Mouse (Mus musculus) v-Abl transformed pro-B cells (cell line): ENCODE data around the gene Gm4881.

Source experiments
- in situ Hi-C, 2 experiments: fragments of 400-800 bp; cut with MboI; formaldehyde crosslinking; loops; one replicate each; pipeline ENCODE4 v1.15.1; 2025; ENCODE audit not compliant: unreplicated experiment in 2 of 2

The Gm4881 gene

GRCm38 (mm10) chr7:24882416-24883199, 61.7 kb downstream of the Gm4881 start:
- in situ Hi-C loops: loop anchor here in 1 of 2 experiments (5.0 to 25.0 kb wide), 2 partner anchors 65 to 830 kb away; partner anchors contain the start of gene Ccdc97

- in situ Hi-C loops: loop anchor here in 1 of 2 experiments (5.0 to 25.0 kb wide), 2 partner anchors 62 to 833 kb away; partner anchors contain the start of gene Ccdc97
These were observed 64.7 kb downstream of the Gm4881 start for GRCm38 (mm10) chr7:24879620-24880019.

GRCm38 (mm10) chr7:24877588-24877987, 66.7 kb downstream of the Gm4881 start:
- in situ Hi-C loops: loop anchor here in 1 of 2 experiments (25.0 kb wide), 1 partner anchor 835 kb away; the partner anchor contains the start of gene Ccdc97
